Mouse (Mus musculus) spleen, adult 12 weeks (tissue): ENCODE measurements around the gene Gpr150.

Experiments used
- DNase-seq: peaks from one replicate; pipeline ENCODE4 v3.0.0; 2022; ENCODE audit warnings: low spot score

Gpr150 gene

GRCm38 (mm10) chr13:76056896-76057266 lies at the start of gene Gpr150:
Gene Gpr150, minus strand, starts transcription at chr13:76056996.
- no peak for DNase-seq

DNA sequence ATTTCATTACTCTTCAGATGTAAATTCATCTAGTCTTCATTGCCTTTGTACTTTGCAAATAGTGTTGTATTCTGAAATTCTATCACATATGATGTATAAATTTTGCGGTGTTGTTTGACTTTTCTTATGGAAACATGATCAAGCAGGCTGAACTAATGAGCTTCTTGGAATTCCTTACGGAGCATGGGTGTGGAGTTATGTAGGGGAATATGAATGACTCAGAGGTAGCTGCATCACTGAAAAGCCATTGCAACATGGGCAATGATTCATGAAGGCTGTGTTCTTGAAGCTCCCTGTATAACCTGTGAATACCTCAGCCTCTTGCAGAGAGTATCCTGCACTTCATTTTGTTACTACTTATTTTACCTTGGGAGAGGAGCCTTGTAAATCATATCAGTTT lies 45.2 kb upstream of the Gpr150 start:
- DNase-seq, result no peak

DNA sequence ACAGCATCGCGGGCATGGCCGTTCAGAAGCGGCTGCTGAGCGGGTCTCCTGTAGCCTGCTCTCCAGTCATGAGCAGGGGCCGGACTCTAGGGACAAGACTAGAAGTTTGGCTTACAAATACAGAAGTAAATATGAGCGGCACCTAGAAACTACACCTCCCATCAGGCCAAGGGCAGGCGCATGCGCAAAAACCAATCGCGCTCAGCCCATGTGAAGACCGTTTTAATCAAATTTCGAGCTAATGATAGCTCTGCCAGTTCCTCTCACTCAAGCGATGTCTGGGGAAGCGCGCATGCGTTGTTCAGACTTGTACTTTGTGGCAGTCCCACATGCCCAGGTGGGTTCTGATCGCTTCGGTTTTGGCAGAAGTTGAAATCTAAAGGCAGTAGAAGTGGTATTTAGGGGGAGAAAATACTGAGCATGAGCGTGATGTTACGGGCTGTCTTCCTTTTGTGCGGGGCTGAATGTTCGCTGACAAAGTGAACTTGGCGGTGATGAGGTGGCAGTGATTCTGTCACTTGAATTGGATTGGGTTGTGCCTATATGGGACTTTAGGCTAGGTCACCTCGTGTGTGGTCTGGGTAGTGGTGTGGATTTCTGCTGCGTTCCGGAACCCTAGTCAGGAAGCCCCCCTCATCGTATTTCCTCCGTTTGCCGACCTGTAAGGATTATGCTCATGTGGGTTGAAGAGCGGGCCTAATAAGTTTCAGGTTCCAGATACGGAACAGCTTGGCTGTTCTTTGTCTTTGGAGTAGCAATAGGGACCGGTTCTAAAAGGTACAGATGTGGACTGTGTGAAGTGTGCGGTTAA lies 41.9 kb upstream of the Gpr150 start, which contains the start of the genes Arsk and Ttc37:
Gene Arsk (minus strand): TSS at position 168 of the 811 bp plus-strand sequence.
Gene Ttc37 (plus strand): TSS at position 242 of the 811 bp plus-strand sequence.
- DNase-seq, result peak; percentile 86

GRCm38 (mm10) chr13:76098116-76098492 lies 41.3 kb upstream of the Gpr150 start:
- no peak for DNase-seq

- no peak for DNase-seq
Measured at GRCm38 (mm10) chr13:76074323-76074722, 17.5 kb upstream of the Gpr150 start.

GRCm38 (mm10) chr13:76064363-76064945 lies 7.7 kb upstream of the Gpr150 start:
- DNase-seq, result no peak

DNA sequence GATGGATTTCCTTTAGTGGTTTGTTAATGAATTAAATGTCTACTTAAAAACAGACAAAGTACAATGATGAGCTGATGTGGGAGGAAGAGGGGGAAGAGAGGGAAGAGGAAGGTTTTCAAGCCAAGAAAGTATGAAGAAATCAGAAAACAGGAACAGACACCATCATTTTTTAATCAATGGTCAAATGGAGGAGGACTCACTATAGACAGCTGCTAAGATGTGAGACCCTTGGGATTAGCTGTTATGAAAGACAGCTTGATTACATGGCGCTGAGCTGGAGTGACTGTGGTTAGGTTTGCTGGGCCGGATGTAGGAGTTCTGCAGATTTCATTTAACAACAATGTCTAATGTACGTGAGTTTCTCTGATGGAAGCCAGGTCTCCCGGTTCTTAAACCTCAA lies 6.8 kb upstream of the Gpr150 start:
- no peak for DNase-seq

- no peak for DNase-seq
Measured at GRCm38 (mm10) chr13:76062569-76062968, 5.8 kb upstream of the Gpr150 start.

- DNase-seq, result no peak
Measured at GRCm38 (mm10) chr13:76062126-76062525, 5.3 kb upstream of the Gpr150 start.

GRCm38 (mm10) chr13:76059591-76059990 lies 2.8 kb upstream of the Gpr150 start:
- no peak for DNase-seq

DNA sequence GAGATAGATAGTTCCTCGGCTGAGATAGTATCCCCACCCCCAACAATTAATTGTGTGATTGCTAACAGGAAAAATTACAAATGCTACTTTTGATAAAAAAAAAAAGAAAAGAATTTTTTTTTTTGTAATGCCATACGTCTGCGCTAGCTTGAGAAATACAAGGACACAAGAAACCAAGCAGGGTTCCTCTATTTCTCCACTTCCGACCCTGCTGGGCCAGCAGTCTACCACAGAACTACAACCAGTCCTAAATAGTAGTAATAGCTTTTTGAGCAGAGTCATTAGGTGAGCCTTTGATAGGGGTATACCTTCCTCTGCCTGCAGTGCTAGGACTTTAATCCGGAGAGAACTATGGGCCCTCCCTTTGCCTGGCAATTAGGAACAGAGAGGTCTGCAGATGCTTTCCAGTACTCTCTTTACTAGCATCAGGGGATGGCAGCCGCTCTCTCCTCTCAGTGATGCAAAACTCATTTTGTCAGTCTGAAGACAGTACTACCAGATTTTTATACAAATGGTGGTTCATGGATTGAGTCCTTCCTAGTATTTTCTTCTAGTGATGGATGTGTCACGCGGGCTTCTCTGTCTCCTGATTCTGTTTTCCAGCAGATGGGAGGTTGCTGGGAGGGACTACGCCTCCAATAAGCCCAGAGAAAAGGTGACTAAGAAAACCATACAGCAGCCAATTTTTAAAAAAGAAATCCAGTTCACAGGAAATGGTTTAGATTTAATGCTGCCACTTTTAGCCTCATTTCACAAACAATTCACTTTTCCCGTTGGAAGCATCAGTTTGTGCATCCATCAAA lies 672 bp upstream of the Gpr150 start:
- no peak for DNase-seq

- DNase-seq, result peak; percentile 67
Measured at GRCm38 (mm10) chr13:76056261-76056724, 503 bp downstream of the Gpr150 start.

GRCm38 (mm10) chr13:76055391-76056232 lies 1.2 kb downstream of the Gpr150 start:
- DNase-seq, result peak; percentile 37

GRCm38 (mm10) chr13:76044971-76045370 lies 11.8 kb downstream of the Gpr150 start:
- no peak for DNase-seq

- no peak for DNase-seq
Measured at GRCm38 (mm10) chr13:76042455-76042854, 14.3 kb downstream of the Gpr150 start.

- DNase-seq, result no peak
Measured at GRCm38 (mm10) chr13:76024588-76024987, 32.2 kb downstream of the Gpr150 start.

DNA sequence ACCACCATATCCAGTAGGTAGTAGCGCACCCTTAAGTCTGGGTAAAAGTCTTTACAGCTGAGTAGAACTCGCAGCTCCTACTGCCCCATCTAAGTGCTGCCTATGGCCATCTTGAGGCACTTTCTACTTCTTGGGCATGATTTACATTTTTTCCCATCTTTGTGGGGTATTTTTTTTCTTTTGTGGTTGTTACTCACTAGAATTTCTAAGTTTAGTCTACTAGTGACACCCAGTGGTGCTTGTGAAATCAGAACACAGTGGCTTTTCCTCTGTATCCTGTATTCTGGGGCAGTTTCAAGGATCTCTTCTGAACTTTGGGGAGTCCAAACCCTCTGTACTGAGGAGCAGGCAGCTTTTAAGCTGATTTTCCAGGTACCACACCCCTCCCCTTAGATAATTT lies 35.0 kb downstream of the Gpr150 start:
- no peak for DNase-seq

DNA sequence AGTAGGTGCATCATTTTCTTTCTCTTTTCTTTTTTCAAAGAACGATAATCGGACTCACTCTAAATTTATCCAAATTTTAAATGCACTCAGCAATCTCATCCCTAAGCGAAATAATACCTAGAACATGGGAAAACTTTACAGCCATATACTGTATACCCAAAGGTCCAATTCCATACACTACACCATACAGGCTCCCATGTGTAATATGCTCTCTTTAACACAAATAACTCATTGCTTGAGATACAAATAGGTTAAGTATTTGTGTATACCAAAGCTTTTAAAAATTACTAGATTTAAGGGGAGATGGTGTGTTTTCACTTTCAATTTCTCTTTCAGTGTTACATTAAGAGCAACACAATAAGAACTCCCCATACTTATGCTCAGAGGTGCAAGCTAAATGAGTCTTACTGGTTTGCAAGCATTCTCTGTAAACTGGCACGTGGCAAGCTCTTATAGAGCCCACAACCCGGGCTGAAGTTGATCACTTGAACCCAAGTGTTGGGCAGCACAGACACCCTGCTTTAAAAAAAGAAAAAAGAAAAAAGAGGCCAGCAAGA lies 37.9 kb downstream of the Gpr150 start:
- no peak for DNase-seq

GRCm38 (mm10) chr13:76017974-76018843 lies 38.6 kb downstream of the Gpr150 start, which contains the start of gene Rfesd:
Gene Rfesd, minus strand, starts transcription at chr13:76018719.
- peak; percentile 87 for DNase-seq

DNA sequence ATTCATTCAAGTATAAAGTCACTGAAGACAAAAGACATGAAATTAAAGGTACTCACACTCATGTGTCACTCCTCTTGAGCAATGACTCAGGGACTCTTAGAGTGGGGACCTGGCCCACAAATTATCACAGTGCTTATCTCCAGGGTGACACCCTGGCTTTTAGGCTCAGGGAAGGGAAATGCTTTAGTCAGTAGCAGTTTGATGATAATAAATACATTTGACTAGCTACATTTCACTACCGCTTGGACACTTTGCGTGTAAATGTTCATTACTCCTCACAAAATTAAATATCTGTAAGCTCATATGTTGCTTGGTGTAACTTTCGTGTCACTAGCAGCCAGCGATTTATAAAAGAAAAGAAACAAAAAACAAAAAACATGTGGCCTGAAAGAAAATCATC lies 39.3 kb downstream of the Gpr150 start:
- DNase-seq, result no peak
